Mouse (Mus musculus): Measurements from ENCODE around the gene Mbd6. TPM values are rescaled to one million over a fixed set of nuclear protein-coding genes. Genes with fewer than 3 reads are reported as not detected.

Gene Mbd6
- 2.2 TPM for polyA plus RNA-seq (2014; fragmentation: Illumina TruSeq; extraction: RNeasy Lipid Tissue Mini Kit (QIAGEN cat#74804); ENCODE audit: low read depth, low replicate concordance)

GRCm38 (mm10) chr10:127288800-127289572 is at the start of gene Mbd6:
Gene Mbd6 (minus strand): TSS chr10:127289018.

DNA sequence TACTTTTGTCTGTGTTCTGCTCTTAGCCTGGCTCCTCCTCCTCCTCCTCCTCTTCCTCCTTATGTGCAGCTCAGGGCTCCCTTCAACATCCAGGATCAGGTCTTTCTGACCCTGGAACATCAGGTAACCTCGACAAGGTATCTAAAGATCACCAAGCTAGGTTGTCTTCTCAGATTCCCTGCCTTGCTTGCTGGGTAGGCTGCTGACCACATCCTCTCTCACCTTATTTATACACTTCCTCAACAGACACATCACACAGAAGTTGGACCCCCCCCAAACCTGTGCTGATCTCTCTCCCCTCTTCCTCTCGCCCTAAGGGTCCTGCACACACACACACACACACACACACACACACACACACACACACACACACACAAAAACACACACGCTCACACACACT is 32.8 kb upstream of the Mbd6 start, which contains the start of gene Arhgap9:
Arhgap9 (plus strand) TSS at position 344 of the 400 bp plus-strand sequence.

DNA sequence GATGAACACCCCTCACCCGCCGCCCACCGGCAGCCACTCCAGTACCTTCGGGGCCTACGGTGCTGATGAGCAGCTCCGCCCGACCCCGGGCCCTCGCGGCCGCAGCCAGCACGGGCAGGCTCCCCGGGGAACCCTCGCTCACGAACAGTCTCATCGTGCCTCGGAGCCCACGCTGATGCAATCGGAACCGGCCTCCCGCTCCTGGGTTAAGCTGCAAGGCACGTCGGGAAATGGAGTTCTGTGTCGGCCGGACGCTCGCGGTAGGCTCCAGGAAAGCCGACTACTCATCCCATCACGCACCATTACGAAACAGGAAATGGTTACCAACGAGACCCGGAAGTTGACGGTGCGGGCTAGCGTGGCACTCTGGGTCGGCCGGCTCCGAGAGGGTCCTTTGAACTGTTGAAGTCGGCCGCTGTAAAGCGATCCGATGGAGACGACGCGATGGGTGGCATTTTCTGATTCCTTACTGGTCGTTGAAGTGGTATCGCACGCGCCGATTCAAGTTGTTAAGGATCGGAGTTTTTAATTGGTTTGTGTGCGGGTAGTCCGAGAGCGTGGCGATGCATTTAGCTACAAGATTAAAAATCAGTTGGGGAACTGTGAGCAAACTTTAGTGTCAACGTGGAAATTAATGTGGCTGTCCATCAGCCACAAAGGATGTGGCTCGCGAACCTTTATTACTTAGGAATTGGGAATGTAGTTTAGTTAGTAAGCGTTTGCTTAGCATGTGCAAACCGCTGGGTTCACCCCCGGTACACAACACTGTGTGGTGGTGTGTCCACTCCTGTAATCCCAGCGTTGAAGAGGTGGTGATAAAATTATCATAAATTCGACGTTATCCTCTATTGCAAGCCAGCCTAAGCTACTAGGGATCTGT is 22.9 kb upstream of the Mbd6 start, which contains the start of gene Mars:
Mars (minus strand) TSS at position 311 of the 880 bp plus-strand sequence.

GRCm38 (mm10) chr10:127266112-127267091 is 22.4 kb downstream of the Mbd6 start, which contains the start of gene Dctn2:
Gene Dctn2 (plus strand): TSS chr10:127266368.

DNA sequence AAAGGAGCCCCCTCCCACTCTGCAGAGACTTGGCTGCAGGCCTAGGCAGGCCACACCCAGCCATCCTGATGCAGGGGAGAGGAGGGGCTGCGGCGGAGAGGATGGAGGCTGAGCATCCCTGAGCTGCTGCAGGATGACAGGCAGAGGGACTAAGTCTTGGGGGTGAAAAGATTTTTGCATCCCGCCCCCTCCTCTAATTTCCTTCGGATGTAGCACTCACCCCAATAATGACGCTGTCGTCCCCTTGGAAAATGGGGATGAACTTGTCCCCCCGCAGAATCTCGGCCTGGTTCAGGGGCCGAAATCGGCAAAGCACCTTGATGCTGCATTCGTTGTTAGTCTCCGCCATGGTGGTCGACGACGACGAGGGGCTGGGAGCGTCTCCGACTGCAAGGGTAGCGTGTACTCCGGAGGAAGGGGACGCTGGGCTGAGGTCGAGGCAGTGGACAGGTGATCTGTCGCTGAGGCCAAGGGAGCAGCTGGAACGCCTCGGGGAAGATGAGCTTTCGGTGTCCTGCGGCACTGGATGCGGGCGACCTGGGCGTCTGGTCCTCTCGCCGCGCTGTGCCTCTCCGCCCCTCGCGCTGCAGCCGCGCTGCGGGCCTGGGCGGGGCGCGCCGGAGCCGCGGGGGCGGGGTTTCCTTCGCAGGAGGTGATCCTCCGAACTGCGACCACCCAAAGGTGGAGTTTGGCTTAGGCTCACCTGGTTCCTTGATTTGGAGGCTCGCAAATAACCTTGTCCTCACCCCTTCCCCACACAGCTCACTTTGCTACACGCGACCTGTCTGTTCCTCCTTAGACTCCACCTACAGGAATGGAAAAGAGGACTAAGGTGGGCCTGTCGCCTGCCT is 26.0 kb downstream of the Mbd6 start, which contains the start of gene Kif5a:
Kif5a (minus strand) TSS at position 801 of the 851 bp plus-strand sequence.

Other genes starting within 250 kb of the Mbd6 start
- gene Mettl1, start 247.6 kb downstream of the Mbd6 start, polyA plus RNA-seq (2014; fragmentation: Illumina TruSeq; extraction: RNeasy Lipid Tissue Mini Kit (QIAGEN cat#74804); ENCODE audit: low read depth, low replicate concordance) = 5.9 TPM
- gene Eef1akmt3, start 247.5 kb downstream of the Mbd6 start, polyA plus RNA-seq (2014; fragmentation: Illumina TruSeq; extraction: RNeasy Lipid Tissue Mini Kit (QIAGEN cat#74804); ENCODE audit: low read depth, low replicate concordance) = 0.29 TPM
- not detected for gene Cyp27b1, start 240.8 kb downstream of the Mbd6 start, polyA plus RNA-seq (2014; fragmentation: Illumina TruSeq; extraction: RNeasy Lipid Tissue Mini Kit (QIAGEN cat#74804); ENCODE audit: low read depth, low replicate concordance)
- 2.4 TPM for gene March9, start 228.8 kb downstream of the Mbd6 start, polyA plus RNA-seq (2014; fragmentation: Illumina TruSeq; extraction: RNeasy Lipid Tissue Mini Kit (QIAGEN cat#74804); ENCODE audit: low read depth, low replicate concordance)
- 24.3 TPM for gene Cdk4, start 225.5 kb downstream of the Mbd6 start, polyA plus RNA-seq (2014; fragmentation: Illumina TruSeq; extraction: RNeasy Lipid Tissue Mini Kit (QIAGEN cat#74804); ENCODE audit: low read depth, low replicate concordance)
- gene Tspan31, start 218.8 kb downstream of the Mbd6 start, polyA plus RNA-seq (2014; fragmentation: Illumina TruSeq; extraction: RNeasy Lipid Tissue Mini Kit (QIAGEN cat#74804); ENCODE audit: low read depth, low replicate concordance) = 92.2 TPM
- 0.35 TPM for gene Agap2, start 213.7 kb downstream of the Mbd6 start, polyA plus RNA-seq (2014; fragmentation: Illumina TruSeq; extraction: RNeasy Lipid Tissue Mini Kit (QIAGEN cat#74804); ENCODE audit: low read depth, low replicate concordance)
- gene Os9, start 167.9 kb downstream of the Mbd6 start, polyA plus RNA-seq (2014; fragmentation: Illumina TruSeq; extraction: RNeasy Lipid Tissue Mini Kit (QIAGEN cat#74804); ENCODE audit: low read depth, low replicate concordance) = 15.0 TPM
- 0.47 TPM for gene B4galnt1, start 123.8 kb downstream of the Mbd6 start, polyA plus RNA-seq (2014; fragmentation: Illumina TruSeq; extraction: RNeasy Lipid Tissue Mini Kit (QIAGEN cat#74804); ENCODE audit: low read depth, low replicate concordance)
- not detected for gene Slc26a10, start 108.4 kb downstream of the Mbd6 start, polyA plus RNA-seq (2014; fragmentation: Illumina TruSeq; extraction: RNeasy Lipid Tissue Mini Kit (QIAGEN cat#74804); ENCODE audit: low read depth, low replicate concordance)
- gene Arhgef25, start 98.9 kb downstream of the Mbd6 start, polyA plus RNA-seq (2014; fragmentation: Illumina TruSeq; extraction: RNeasy Lipid Tissue Mini Kit (QIAGEN cat#74804); ENCODE audit: low read depth, low replicate concordance) = 8.0 TPM
- gene Dtx3, start 93.3 kb downstream of the Mbd6 start, polyA plus RNA-seq (2014; fragmentation: Illumina TruSeq; extraction: RNeasy Lipid Tissue Mini Kit (QIAGEN cat#74804); ENCODE audit: low read depth, low replicate concordance) = 3.6 TPM
- gene Pip4k2c, start 77.4 kb downstream of the Mbd6 start, polyA plus RNA-seq (2014; fragmentation: Illumina TruSeq; extraction: RNeasy Lipid Tissue Mini Kit (QIAGEN cat#74804); ENCODE audit: low read depth, low replicate concordance) = 18.3 TPM
- gene Kif5a, start 25.7 kb downstream of the Mbd6 start, polyA plus RNA-seq (2014; fragmentation: Illumina TruSeq; extraction: RNeasy Lipid Tissue Mini Kit (QIAGEN cat#74804); ENCODE audit: low read depth, low replicate concordance) = 1.8 TPM
- 26.5 TPM for gene Dctn2, start 22.6 kb downstream of the Mbd6 start, polyA plus RNA-seq (2014; fragmentation: Illumina TruSeq; extraction: RNeasy Lipid Tissue Mini Kit (QIAGEN cat#74804); ENCODE audit: low read depth, low replicate concordance)
- gene Mars, start 22.8 kb upstream of the Mbd6 start, polyA plus RNA-seq (2014; fragmentation: Illumina TruSeq; extraction: RNeasy Lipid Tissue Mini Kit (QIAGEN cat#74804); ENCODE audit: low read depth, low replicate concordance) = 18.8 TPM
- 0.70 TPM for gene Arhgap9, start 32.9 kb upstream of the Mbd6 start, polyA plus RNA-seq (2014; fragmentation: Illumina TruSeq; extraction: RNeasy Lipid Tissue Mini Kit (QIAGEN cat#74804); ENCODE audit: low read depth, low replicate concordance)
- gene Gli1, start 53.0 kb upstream of the Mbd6 start, polyA plus RNA-seq (2014; fragmentation: Illumina TruSeq; extraction: RNeasy Lipid Tissue Mini Kit (QIAGEN cat#74804); ENCODE audit: low read depth, low replicate concordance) = not detected
- gene Inhbe, start 65.4 kb upstream of the Mbd6 start, polyA plus RNA-seq (2014; fragmentation: Illumina TruSeq; extraction: RNeasy Lipid Tissue Mini Kit (QIAGEN cat#74804); ENCODE audit: low read depth, low replicate concordance) = not detected
- not detected for gene Inhbc, start 81.4 kb upstream of the Mbd6 start, polyA plus RNA-seq (2014; fragmentation: Illumina TruSeq; extraction: RNeasy Lipid Tissue Mini Kit (QIAGEN cat#74804); ENCODE audit: low read depth, low replicate concordance)
- gene R3hdm2, start 91.3 kb upstream of the Mbd6 start, polyA plus RNA-seq (2014; fragmentation: Illumina TruSeq; extraction: RNeasy Lipid Tissue Mini Kit (QIAGEN cat#74804); ENCODE audit: low read depth, low replicate concordance) = 216 TPM
- not detected for gene Stac3, start 212.7 kb upstream of the Mbd6 start, polyA plus RNA-seq (2014; fragmentation: Illumina TruSeq; extraction: RNeasy Lipid Tissue Mini Kit (QIAGEN cat#74804); ENCODE audit: low read depth, low replicate concordance)
- gene Ndufa4l2, start 225.9 kb upstream of the Mbd6 start, polyA plus RNA-seq (2014; fragmentation: Illumina TruSeq; extraction: RNeasy Lipid Tissue Mini Kit (QIAGEN cat#74804); ENCODE audit: low read depth, low replicate concordance) = 2.6 TPM
- 2.1 TPM for gene Shmt2, start 233.4 kb upstream of the Mbd6 start, polyA plus RNA-seq (2014; fragmentation: Illumina TruSeq; extraction: RNeasy Lipid Tissue Mini Kit (QIAGEN cat#74804); ENCODE audit: low read depth, low replicate concordance)
- gene Nxph4, start 245.5 kb upstream of the Mbd6 start, polyA plus RNA-seq (2014; fragmentation: Illumina TruSeq; extraction: RNeasy Lipid Tissue Mini Kit (QIAGEN cat#74804); ENCODE audit: low read depth, low replicate concordance) = not detected

All from adrenal gland, adult 10 weeks (tissue).